Mouse (Mus musculus) hindbrain, embryonic 15.5 days (tissue): Measurements from ENCODE around the gene Cntnap2. TPM values are rescaled to one million over a fixed set of nuclear protein-coding genes. Genes with fewer than 3 reads are reported as not detected.
"Not testable (repeated sequence)": the region's sequence is repeated elsewhere in the genome, so short reads cannot be mapped to it uniquely, and the experiment has no call there.

ENCODE experiments used
- ATAC-seq: fragments of 200-750 bp; cut with Nextera tagmentation; 2 replicates; pipeline ENCODE4 v1.8.0; 2017; ENCODE audit warnings: low read depth, moderate number of reproducible peaks, moderate TSS enrichment; ENCODE audit not compliant: low FRiP score
- H3K27ac ChIP-seq: fragments of 300-500 bp; sonication (generic); replicated peaks from 2 replicates; pipeline ENCODE4 v1.5.1; 2015; ENCODE audit warnings: mild to moderate bottlenecking, inconsistent platforms
- H3K27me3 ChIP-seq: fragments of 300-500 bp; sonication (generic); 2 replicates; pipeline ENCODE4 v1.6.1; 2015; ENCODE audit warnings: control low read depth, inconsistent platforms
- H3K36me3 ChIP-seq: fragments of 300-500 bp; sonication (generic); 2 replicates; pipeline ENCODE4 v1.6.1; 2015; ENCODE audit warnings: control low read depth, inconsistent platforms
- H3K4me1 ChIP-seq: fragments of 300-500 bp; sonication (generic); replicated peaks from 2 replicates; pipeline ENCODE4 v1.6.1; 2015; ENCODE audit warnings: control low read depth, inconsistent platforms
- H3K4me2 ChIP-seq: fragments of 300-500 bp; sonication (generic); 2 replicates; pipeline ENCODE4 v1.6.1; 2015; ENCODE audit warnings: moderate library complexity, mild to moderate bottlenecking, inconsistent platforms
- H3K4me3 ChIP-seq: fragments of 300-500 bp; sonication (generic); 2 replicates; pipeline ENCODE4 v1.5.1; 2015; ENCODE audit warnings: mild to moderate bottlenecking, inconsistent platforms
- H3K9ac ChIP-seq: fragments of 300-500 bp; sonication (generic); 2 replicates; pipeline ENCODE4 v1.6.1; 2015; ENCODE audit warnings: inconsistent platforms
- H3K9me3 ChIP-seq: fragments of 300-500 bp; sonication (generic); 2 replicates; pipeline ENCODE4 v1.6.1; 2016; ENCODE audit warnings: control low read depth, inconsistent platforms
- WGBS: fragments of 180-500 bp; shearing (Covaris S2); methylation state at CpG from one replicate; pipeline ENCODE4 v1.1.7; 2015; 5-methylcytosine and 5-hydroxymethylcytosine counted together
- polyA plus RNA-seq: library from polyadenylated mRNA; unstranded; fragments of >200 nt; fragmentation: Nextera tagmentation; extraction: Ambion mirVana; gene quantifications from 2 replicates; pipeline ENCODE4 v1.2.1, GENCODE M21; 2015

The Cntnap2 gene
- polyA plus RNA-seq, 1 experiment from 2014 or later = 56.5 TPM

DNA sequence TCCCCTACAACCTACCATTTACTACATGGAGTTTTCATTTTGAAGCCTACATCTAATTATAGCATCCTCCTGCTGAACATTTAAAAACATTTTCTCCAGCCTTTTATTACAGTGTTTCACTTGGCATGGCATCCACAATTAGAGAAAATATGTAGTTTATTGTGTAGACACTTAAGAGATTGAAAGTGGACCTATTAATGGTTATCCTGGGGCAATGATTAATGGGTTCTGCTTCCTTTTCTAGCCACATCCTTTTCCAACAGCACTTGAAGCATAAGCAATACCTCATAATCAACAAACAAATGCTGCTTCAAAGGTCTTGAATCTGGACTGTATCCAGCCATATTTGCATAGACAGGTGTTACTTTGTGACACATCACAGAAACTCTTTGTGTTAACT lies 1360.7 kb downstream of the Cntnap2 start:
- Histone ChIP-seq H3K4me2 (no peak overlapping the region), H3K4me1 (no peaks in the 10 kb centered on the region), H3K9me3 (no peaks in the 10 kb centered on the region), H3K27ac (no peak overlapping the region), H3K9ac (no peak overlapping the region), H3K27me3 (no peaks in the 10 kb centered on the region), H3K36me3 (no peaks in the 10 kb centered on the region), H3K4me3 (no peak overlapping the region)
- no peak for ATAC-seq

DNA sequence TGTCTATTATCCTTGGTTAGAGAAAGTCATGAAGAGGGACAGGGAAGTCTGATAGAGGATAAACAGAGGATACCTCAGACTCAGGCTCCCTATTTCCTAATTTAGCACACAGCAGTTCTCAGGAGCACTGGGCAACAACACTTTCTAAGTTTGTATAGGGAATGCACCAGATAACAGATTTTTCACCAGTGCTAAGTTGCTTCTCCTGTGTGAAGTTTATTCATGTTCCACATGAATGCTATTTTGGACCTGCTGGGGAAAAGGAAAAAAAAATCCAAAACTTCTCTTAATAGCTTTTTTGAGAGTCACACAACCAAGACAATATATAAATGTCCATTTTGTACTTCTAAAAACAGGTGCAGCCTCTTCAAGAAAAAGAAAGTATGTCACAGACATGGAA lies 1361.2 kb downstream of the Cntnap2 start:
- Histone ChIP-seq H3K9ac (no peak overlapping the region), H3K27me3 (no peaks in the 10 kb centered on the region), H3K4me3 (no peak overlapping the region), H3K4me2 (no peak overlapping the region), H3K4me1 (no peaks in the 10 kb centered on the region), H3K9me3 (no peaks in the 10 kb centered on the region), H3K27ac (no peak overlapping the region), H3K36me3 (no peaks in the 10 kb centered on the region)
- no peak for ATAC-seq

DNA sequence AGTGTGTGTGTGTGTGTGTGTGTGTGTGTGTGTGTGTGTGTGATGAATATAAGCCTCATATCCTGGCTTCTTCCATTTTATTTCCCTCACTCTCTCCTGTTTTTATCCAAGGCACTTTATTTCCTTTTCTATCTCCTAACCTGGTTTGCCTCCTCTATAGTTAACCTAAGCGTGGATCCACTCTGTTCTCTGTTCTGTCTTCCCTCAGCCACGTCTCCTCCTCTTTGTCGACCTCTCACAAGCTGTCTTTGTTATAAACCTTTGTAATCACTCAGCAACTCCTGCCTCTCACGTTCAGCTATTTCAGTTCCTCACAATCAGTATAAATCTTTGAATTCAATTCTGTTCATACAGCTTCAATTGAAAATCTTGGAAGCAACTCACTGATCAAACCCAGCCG lies 1369.1 kb downstream of the Cntnap2 start:
- Histone ChIP-seq H3K9me3 (no peaks in the 10 kb centered on the region), H3K4me2 (no peak overlapping the region), H3K36me3 (no peaks in the 10 kb centered on the region), H3K4me3 (no peak overlapping the region), H3K27ac (no peak overlapping the region), H3K27me3 (no peaks in the 10 kb centered on the region), H3K9ac (no peak overlapping the region), H3K4me1 (no peaks in the 10 kb centered on the region)
- WGBS = 35% methylated on average over 5 of the region's 5 CpGs
- no peak for ATAC-seq

DNA sequence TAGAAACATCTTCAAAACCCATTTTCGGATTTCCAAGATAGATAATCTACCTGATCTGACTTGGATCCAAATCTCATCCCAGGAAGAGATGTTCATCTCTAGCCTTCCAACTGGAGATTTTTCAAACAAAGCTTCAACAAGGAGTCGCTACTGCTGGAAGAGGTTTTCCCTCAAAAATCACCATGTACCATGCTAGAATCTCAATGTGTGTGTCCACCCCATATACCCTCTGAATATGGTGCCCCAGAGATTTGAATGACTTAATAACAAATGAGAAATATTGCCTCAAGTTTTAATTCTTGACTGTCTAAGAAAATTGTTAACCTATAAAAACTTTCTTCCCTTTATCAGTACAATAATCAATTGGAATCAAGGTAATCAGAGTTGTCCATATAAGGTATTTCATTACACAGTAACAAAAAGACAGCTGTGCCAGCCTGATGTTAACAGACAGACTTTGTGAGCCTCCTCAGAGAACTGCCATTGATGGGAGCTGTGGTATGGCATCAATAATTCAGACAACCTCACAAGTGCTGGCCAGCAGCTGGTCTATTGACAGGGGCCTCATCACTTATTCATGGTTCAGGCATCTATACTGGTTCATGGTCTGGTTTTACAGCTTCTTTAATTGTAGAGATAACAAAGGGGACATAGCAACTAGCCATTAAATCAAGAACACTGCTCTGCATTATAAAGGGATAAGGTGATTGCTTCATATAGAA lies 1391.9 kb downstream of the Cntnap2 start:
- Histone ChIP-seq H3K36me3 (no peaks in the 10 kb centered on the region), H3K4me1 (no peaks in the 10 kb centered on the region), H3K9me3 (no peaks in the 10 kb centered on the region), H3K4me3 (no peak overlapping the region), H3K9ac (no peak overlapping the region), H3K27ac (no peak overlapping the region), H3K27me3 (no peaks in the 10 kb centered on the region), H3K4me2 (no peak overlapping the region)
- ATAC-seq = no peak
- 85% methylated on average over 2 of the region's 2 CpGs for WGBS

DNA sequence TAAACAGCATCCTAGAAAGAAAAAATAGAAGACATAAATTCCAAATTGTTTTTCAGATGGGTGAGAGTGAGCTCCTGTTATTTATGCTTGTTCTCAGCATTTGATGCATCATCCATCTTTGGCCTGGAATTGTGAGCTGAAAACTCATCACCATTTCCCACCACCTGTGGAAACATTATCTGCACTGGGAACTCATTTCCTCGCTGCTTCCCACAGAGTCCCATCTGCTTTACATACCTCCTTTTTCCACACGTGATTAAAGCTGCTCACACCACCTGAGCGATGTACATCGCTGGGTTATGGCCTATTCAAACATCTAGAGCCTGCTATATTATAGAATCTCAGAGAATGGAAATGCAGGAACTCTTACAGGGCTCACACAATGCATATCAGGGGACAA lies 1413.5 kb downstream of the Cntnap2 start:
- Histone ChIP-seq H3K4me2 (no peak overlapping the region), H3K36me3 (no peaks in the 10 kb centered on the region), H3K9me3 (no peaks in the 10 kb centered on the region), H3K27me3 (no peaks in the 10 kb centered on the region), H3K4me3 (no peak overlapping the region), H3K27ac (no peak overlapping the region), H3K4me1 (no peaks in the 10 kb centered on the region), H3K9ac (no peak overlapping the region)
- no peak for ATAC-seq
- WGBS = 43% methylated on average over 4 of the region's 4 CpGs

DNA sequence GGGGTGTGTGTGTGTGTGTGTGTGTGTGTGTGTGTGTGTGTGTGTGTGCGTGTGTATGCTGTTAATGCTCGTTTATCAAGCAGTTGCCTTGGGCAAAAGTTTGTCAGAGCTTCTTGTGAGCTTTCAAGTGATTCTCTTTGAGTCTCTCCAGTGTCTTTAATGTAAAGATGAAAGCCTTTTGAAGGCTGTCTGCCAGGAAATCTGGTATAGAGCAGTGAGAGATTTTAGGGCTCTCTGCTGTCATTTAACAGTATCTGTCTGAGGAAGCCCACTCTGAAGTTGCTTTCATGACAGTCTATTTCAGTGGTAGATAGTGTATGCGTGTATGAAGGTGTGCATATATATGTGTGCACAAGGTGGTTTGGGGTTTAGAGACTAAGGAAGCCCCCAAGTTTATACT lies 1425.2 kb downstream of the Cntnap2 start:
- Histone ChIP-seq H3K27me3 (no peaks in the 10 kb centered on the region), H3K9ac (no peak overlapping the region), H3K4me3 (no peak overlapping the region), H3K4me2 (no peak overlapping the region), H3K27ac (no peak overlapping the region), H3K4me1 (no peaks in the 10 kb centered on the region), H3K36me3 (no peaks in the 10 kb centered on the region), H3K9me3 (no peaks in the 10 kb centered on the region)
- 78% methylated on average over 3 of the region's 3 CpGs for WGBS
- no peak for ATAC-seq

DNA sequence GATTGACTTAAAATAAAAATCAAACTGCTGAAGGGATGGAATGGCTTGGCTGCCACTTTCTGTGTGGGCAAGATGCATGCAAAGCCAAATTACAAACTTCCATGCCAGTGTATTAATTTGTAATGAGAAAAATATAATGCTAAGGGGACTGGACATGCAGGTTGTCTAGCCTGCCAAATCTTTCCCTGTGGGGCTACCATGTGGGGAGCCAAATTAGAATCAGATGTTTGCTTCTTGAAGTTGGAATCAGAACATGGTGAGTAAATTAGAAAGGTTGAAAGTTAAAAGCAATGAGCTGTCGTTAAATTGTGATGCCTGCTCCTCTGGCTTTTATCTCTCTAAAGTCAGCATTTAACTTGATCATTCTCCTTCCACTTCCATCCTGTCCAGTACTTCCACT lies 1443.6 kb downstream of the Cntnap2 start:
- Histone ChIP-seq H3K9ac (no peak overlapping the region), H3K4me3 (no peak overlapping the region), H3K4me1 (no peaks in the 10 kb centered on the region), H3K27ac (no peak overlapping the region), H3K27me3 (no peaks in the 10 kb centered on the region), H3K9me3 (no peaks in the 10 kb centered on the region), H3K36me3 (no peaks in the 10 kb centered on the region), H3K4me2 (no peak overlapping the region)
- 53% methylated on average over 1 of the region's 1 CpGs for WGBS
- ATAC-seq = no peak

DNA sequence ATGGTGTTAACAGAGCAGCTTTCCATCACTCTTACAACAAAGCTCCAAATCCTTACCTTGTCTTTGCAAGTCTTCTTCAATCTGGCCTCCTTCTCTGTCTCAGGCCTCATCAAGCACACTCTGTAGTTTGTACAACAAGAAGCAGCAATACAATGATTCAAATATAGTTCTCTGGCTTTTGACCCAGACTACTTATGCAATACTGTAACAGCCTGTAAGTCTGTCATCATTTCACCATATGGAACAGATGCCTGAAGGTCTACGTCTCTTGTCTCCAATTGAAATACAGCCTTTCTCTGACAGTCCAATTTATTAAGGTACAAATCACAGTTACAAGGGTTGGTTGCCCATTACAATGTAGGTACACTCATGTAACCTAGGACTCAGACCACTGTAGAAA lies 1453.7 kb downstream of the Cntnap2 start:
- no peak overlapping the region for H3K27ac ChIP-seq
- ATAC-seq = no peak
- H3K36me3 ChIP-seq = no peaks in the 10 kb centered on the region
- no peak overlapping the region for H3K4me3 ChIP-seq
- H3K9ac ChIP-seq = no peak overlapping the region
- H3K4me1 ChIP-seq = no peaks in the 10 kb centered on the region
- no peak overlapping the region for H3K4me2 ChIP-seq
- H3K27me3 ChIP-seq = no peaks in the 10 kb centered on the region
- no peaks in the 10 kb centered on the region for H3K9me3 ChIP-seq
- 94% methylated on average over 1 of the region's 1 CpGs for WGBS

DNA sequence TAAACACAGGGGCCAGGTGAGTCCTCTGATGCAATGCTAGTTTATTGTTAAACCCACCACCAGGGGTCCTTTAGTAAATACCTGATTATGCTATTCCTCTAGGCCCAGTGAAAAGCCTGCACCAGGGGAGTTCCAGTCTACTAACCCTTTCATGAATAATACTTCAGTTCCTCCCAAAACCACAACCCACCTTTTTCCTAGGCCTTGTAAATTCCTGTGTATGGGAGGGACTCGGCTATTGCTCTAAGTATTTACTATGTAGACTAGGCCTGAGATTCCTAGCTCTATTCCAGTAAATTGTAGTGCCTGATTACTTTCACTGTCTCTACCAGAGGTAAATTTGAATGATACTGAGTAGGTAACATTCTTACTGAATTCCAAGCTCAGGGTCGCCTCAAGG lies 1478.4 kb downstream of the Cntnap2 start:
- not testable (repeated sequence) for H3K36me3 ChIP-seq, H3K4me3 ChIP-seq, ATAC-seq, H3K4me2 ChIP-seq, H3K27me3 ChIP-seq, H3K9me3 ChIP-seq, H3K27ac ChIP-seq, H3K4me1 ChIP-seq, H3K9ac ChIP-seq
- WGBS = 92% methylated on average over 2 of the region's 2 CpGs

DNA sequence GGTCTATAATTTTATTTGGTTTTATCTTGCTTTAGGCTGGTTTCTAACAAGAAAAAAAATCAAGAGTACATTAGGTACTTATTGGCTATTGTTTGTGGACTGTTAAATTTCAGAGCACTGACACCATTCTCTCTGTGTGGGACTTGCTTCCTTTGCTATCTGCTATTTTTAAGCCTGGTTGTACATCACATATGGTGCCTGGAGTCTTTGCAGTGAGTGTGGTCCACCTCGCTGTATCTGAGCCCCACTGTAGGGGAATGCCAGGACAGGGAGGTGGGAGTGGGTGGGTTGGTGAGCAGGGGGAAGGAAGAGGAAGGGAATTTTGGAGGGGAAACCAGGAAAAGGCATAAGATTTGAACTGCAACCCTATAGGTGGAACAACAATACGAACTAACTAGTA lies 1504.3 kb downstream of the Cntnap2 start:
- 91% methylated on average over 2 of the region's 2 CpGs for WGBS

DNA sequence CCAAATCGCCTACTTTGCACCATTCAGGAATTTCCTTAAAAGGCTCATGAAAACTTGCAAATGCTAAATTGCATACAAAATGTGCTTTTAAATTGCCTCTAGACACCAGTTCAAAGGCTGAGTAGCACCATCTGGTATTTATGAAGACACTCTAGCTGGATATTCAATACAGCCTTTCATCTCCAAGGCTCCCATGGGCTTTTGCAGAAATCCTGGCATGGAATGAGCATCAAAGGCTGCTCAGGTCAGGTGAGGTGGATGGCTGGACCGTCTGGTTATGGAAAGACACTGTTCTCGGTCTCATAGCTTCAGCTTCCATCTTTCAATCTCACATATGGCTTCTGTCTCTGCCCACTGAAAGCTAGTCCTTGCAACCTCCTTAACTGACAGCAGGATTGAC lies 1515.9 kb downstream of the Cntnap2 start:
- no peak for ATAC-seq
- H3K9ac ChIP-seq = no peak overlapping the region

More for the DNA sequence above, 1504.3 kb downstream of the Cntnap2 start:
- Histone ChIP-seq H3K9me3 (no peaks in the 10 kb centered on the region), H3K9ac (no peak overlapping the region), H3K27me3 (no peaks in the 10 kb centered on the region), H3K36me3 (no peaks in the 10 kb centered on the region), H3K4me3 (no peak overlapping the region), H3K4me1 (no peaks in the 10 kb centered on the region), H3K27ac (no peak overlapping the region), H3K4me2 (no peak overlapping the region)
- no peak for ATAC-seq

DNA sequence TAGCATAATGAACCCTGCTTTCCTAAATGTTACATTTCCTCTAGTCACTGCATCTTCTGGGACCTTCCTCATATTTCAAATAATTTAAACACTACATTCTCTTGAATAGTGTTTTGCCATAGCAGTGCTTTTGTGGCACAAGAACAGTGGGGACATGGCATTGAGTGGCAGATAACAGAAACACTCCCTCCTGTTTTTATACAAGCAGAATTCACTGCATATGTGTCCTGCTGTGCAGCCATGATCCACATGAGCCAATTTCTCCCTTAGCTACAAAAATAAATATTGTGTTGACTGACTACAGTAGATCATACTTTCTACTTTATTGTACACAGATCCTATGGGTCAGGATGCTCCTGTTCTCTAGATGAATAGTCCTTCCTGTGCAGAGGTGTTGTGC lies 1553.2 kb downstream of the Cntnap2 start:
- no peaks in the 10 kb centered on the region for H3K4me1 ChIP-seq
- H3K36me3 ChIP-seq = no peaks in the 10 kb centered on the region
- no peak overlapping the region for H3K9ac ChIP-seq
- H3K27ac ChIP-seq = no peak overlapping the region
- no peaks in the 10 kb centered on the region for H3K27me3 ChIP-seq
- no peak overlapping the region for H3K4me2 ChIP-seq
- no peak for ATAC-seq
- no peaks in the 10 kb centered on the region for H3K9me3 ChIP-seq
- H3K4me3 ChIP-seq = no peak overlapping the region

More for the DNA sequence above, 1515.9 kb downstream of the Cntnap2 start:
- Histone ChIP-seq H3K36me3 (no peaks in the 10 kb centered on the region), H3K9me3 (no peaks in the 10 kb centered on the region), H3K4me1 (no peaks in the 10 kb centered on the region), H3K4me3 (no peak overlapping the region), H3K4me2 (no peak overlapping the region), H3K27ac (no peak overlapping the region), H3K27me3 (no peaks in the 10 kb centered on the region)
- WGBS = 72% methylated on average over 3 of the region's 3 CpGs

DNA sequence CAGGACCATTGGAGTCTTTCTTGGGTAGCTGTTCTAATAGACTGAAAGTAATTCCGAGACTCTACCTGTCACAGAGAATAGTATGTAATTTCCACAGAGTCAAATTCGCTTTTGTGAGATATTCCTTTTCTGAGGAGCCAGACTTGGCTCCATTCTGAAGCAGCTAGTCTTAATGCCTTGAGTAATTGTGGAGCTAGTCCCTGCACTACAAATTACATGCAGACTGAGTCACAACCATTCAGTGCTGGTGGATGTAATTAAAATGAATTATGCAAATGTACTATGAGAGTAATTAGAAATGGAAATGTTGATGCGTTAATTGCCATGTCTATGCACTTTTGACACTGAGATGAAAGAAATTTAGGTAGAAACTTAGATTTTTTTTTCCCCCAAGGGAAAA lies 1553.7 kb downstream of the Cntnap2 start:
- Histone ChIP-seq H3K4me3 (no peak overlapping the region), H3K9me3 (no peaks in the 10 kb centered on the region), H3K27ac (0 out of 2 replicates have a peak overlapping the region, but pooled peaks have one; percentile 20), H3K4me2 (no peak overlapping the region), H3K27me3 (no peaks in the 10 kb centered on the region), H3K9ac (no peak overlapping the region), H3K36me3 (no peaks in the 10 kb centered on the region), H3K4me1 (no peaks in the 10 kb centered on the region)
- 0 out of 2 replicates have a peak, but pooled peaks have one; percentile 66 for ATAC-seq
- 61% methylated on average over 3 of the region's 3 CpGs for WGBS
